Mouse (Mus musculus) midbrain, embryonic 11.5 days (tissue): ENCODE data around the gene Fras1. TPM values are rescaled to one million over a fixed set of nuclear protein-coding genes. Genes with fewer than 3 reads are reported as not detected.

Source experiments
- ATAC-seq: fragments of 200-750 bp; cut with Nextera tagmentation; 2 replicates; pipeline ENCODE4 v1.8.0; 2017; ENCODE audit warnings: moderate TSS enrichment, moderate library complexity; ENCODE audit not compliant: low FRiP score
- DNase-seq: peaks from one replicate; pipeline ENCODE4 v3.0.0; 2015; ENCODE audit warnings: low spot score; ENCODE audit errors: missing footprints
- H3K27ac ChIP-seq: fragments of 300-500 bp; sonication (generic); 2 replicates; pipeline ENCODE4 v1.5.1; 2014; ENCODE audit warnings: low read depth, low read length
- H3K27me3 ChIP-seq: fragments of 300-500 bp; sonication (generic); 2 replicates; pipeline ENCODE4 v1.6.1; 2014; ENCODE audit warnings: mild to moderate bottlenecking, low read length, moderate library complexity, mixed read lengths; ENCODE audit not compliant: control insufficient read depth, insufficient read depth
- H3K36me3 ChIP-seq: fragments of 300-500 bp; sonication (generic); 2 replicates; pipeline ENCODE4 v1.6.1; 2014; ENCODE audit warnings: mild to moderate bottlenecking, low read length, moderate library complexity, mixed read lengths; ENCODE audit not compliant: control insufficient read depth, insufficient read depth
- H3K4me1 ChIP-seq: fragments of 300-500 bp; sonication (generic); 2 replicates; pipeline ENCODE4 v1.6.1; 2014; ENCODE audit warnings: low read length; ENCODE audit not compliant: control insufficient read depth, insufficient read depth
- H3K4me2 ChIP-seq: fragments of 300-500 bp; sonication (generic); 2 replicates; pipeline ENCODE4 v1.6.1; 2014; ENCODE audit warnings: mild to moderate bottlenecking, moderate library complexity
- H3K4me3 ChIP-seq: fragments of 300-500 bp; sonication (generic); 2 replicates; pipeline ENCODE4 v1.5.1; 2014; ENCODE audit warnings: low read depth, low read length
- H3K9ac ChIP-seq: fragments of 300-500 bp; sonication (generic); 2 replicates; pipeline ENCODE4 v1.6.1; 2014; ENCODE audit warnings: low read length
- H3K9me3 ChIP-seq: fragments of 300-500 bp; sonication (generic); 2 replicates; pipeline ENCODE4 v1.6.1; 2016; ENCODE audit warnings: low read length; ENCODE audit not compliant: control insufficient read depth
- WGBS: fragments of 180-500 bp; shearing (Covaris S2); extraction: QIAGEN DNeasy Blood & Tissue Kit; methylation state at CpG from one replicate; pipeline ENCODE4 v1.1.7; 2014; 5-methylcytosine and 5-hydroxymethylcytosine counted together
- polyA plus RNA-seq: library from polyadenylated mRNA; unstranded; fragments of >200 nt; fragmentation: Nextera tagmentation; extraction: Ambion mirVana; gene quantifications from 2 replicates; pipeline ENCODE4 v1.2.1, GENCODE M21; 2014

Gene Fras1
- polyA plus RNA-seq, 1 experiment from 2014 or later: 6.2 TPM

GRCm38 (mm10) chr5:96635146-96635862, 261.5 kb downstream of the Fras1 start:
- no peak overlapping the region for H3K4me2 ChIP-seq
- no peaks in the 10 kb centered on the region for H3K4me1 ChIP-seq
- no peaks in the 10 kb centered on the region for H3K27me3 ChIP-seq
- 78% methylated on average over 17 of the region's 17 CpGs for WGBS
- no peak for DNase-seq
- H3K9me3 ChIP-seq: no peaks in the 10 kb centered on the region
- H3K36me3 ChIP-seq: no peaks in the 10 kb centered on the region
- no peak overlapping the region for H3K4me3 ChIP-seq
- ATAC-seq: no peak
- H3K27ac ChIP-seq: no peak overlapping the region
- H3K9ac ChIP-seq: no peak overlapping the region

- H3K36me3 ChIP-seq: no peaks in the 10 kb centered on the region
- no peaks in the 10 kb centered on the region for H3K27me3 ChIP-seq
- no peak for DNase-seq
- no peak overlapping the region for H3K4me3 ChIP-seq
- no peaks in the 10 kb centered on the region for H3K9me3 ChIP-seq
- no peak for ATAC-seq
- no peaks in the 10 kb centered on the region for H3K4me1 ChIP-seq
- no peak overlapping the region for H3K27ac ChIP-seq
- H3K9ac ChIP-seq: no peak overlapping the region
- 83% methylated on average over 5 of the region's 5 CpGs for WGBS
- no peak overlapping the region for H3K4me2 ChIP-seq
These were observed 262.1 kb downstream of the Fras1 start for GRCm38 (mm10) chr5:96635866-96636265.

GRCm38 (mm10) chr5:96639213-96639910, 265.6 kb downstream of the Fras1 start:
- 87% methylated on average over 6 of the region's 6 CpGs for WGBS
- Histone ChIP-seq H3K27ac (no peak overlapping the region), H3K4me3 (no peak overlapping the region), H3K4me1 (no peaks in the 10 kb centered on the region), H3K36me3 (no peaks in the 10 kb centered on the region), H3K9me3 (no peaks in the 10 kb centered on the region), H3K4me2 (no peak overlapping the region), H3K9ac (no peak overlapping the region), H3K27me3 (no peaks in the 10 kb centered on the region)
- DNase-seq (no peak), ATAC-seq (no peak)

- Histone ChIP-seq H3K9me3 (no peaks in the 10 kb centered on the region), H3K27ac (no peak overlapping the region), H3K9ac (no peak overlapping the region), H3K27me3 (no peaks in the 10 kb centered on the region), H3K36me3 (no peaks in the 10 kb centered on the region), H3K4me2 (no peak overlapping the region), H3K4me1 (no peaks in the 10 kb centered on the region), H3K4me3 (no peak overlapping the region)
- 90% methylated on average over 2 of the region's 2 CpGs for WGBS
- ATAC-seq: no peak
- no peak for DNase-seq
These were observed 267.5 kb downstream of the Fras1 start for GRCm38 (mm10) chr5:96641297-96641696.

- no peaks in the 10 kb centered on the region for H3K9me3 ChIP-seq
- no peak for DNase-seq
- no peaks in the 10 kb centered on the region for H3K27me3 ChIP-seq
- H3K36me3 ChIP-seq: no peaks in the 10 kb centered on the region
- H3K4me2 ChIP-seq: no peak overlapping the region
- H3K4me1 ChIP-seq: no peaks in the 10 kb centered on the region
- H3K4me3 ChIP-seq: no peak overlapping the region
- 81% methylated on average over 4 of the region's 4 CpGs for WGBS
- no peak overlapping the region for H3K9ac ChIP-seq
- no peak overlapping the region for H3K27ac ChIP-seq
- ATAC-seq: no peak
These were observed 301.9 kb downstream of the Fras1 start for GRCm38 (mm10) chr5:96675676-96676075.

- no peaks in the 10 kb centered on the region for H3K9me3 ChIP-seq
- no peak overlapping the region for H3K4me2 ChIP-seq
- 26% methylated on average over 2 of the region's 2 CpGs for WGBS
- no peaks in the 10 kb centered on the region for H3K36me3 ChIP-seq
- H3K27me3 ChIP-seq: no peaks in the 10 kb centered on the region
- DNase-seq: no peak
- H3K4me3 ChIP-seq: no peak overlapping the region
- no peak overlapping the region for H3K9ac ChIP-seq
- no peaks in the 10 kb centered on the region for H3K4me1 ChIP-seq
- ATAC-seq: no peak
- no peak overlapping the region for H3K27ac ChIP-seq
These were observed 303.7 kb downstream of the Fras1 start for GRCm38 (mm10) chr5:96677498-96677897.

- no peaks in the 10 kb centered on the region for H3K27me3 ChIP-seq
- no peak overlapping the region for H3K4me2 ChIP-seq
- ATAC-seq (no peak), DNase-seq (no peak)
- H3K9ac ChIP-seq: no peak overlapping the region
- 50% methylated on average over 3 of the region's 3 CpGs for WGBS
- H3K36me3 ChIP-seq: no peaks in the 10 kb centered on the region
- H3K9me3 ChIP-seq: no peaks in the 10 kb centered on the region
- no peak overlapping the region for H3K4me3 ChIP-seq
- H3K4me1 ChIP-seq: no peaks in the 10 kb centered on the region
- H3K27ac ChIP-seq: no peak overlapping the region
These were observed 307.3 kb downstream of the Fras1 start for GRCm38 (mm10) chr5:96681085-96681484.

GRCm38 (mm10) chr5:96682777-96683176, 309.0 kb downstream of the Fras1 start:
- no peak overlapping the region for H3K27ac ChIP-seq
- no peaks in the 10 kb centered on the region for H3K36me3 ChIP-seq
- no peak for ATAC-seq
- H3K9ac ChIP-seq: no peak overlapping the region
- WGBS: 81% methylated on average over 2 of the region's 2 CpGs
- no peak overlapping the region for H3K4me2 ChIP-seq
- no peaks in the 10 kb centered on the region for H3K9me3 ChIP-seq
- DNase-seq: no peak
- no peaks in the 10 kb centered on the region for H3K27me3 ChIP-seq
- H3K4me1 ChIP-seq: no peaks in the 10 kb centered on the region
- H3K4me3 ChIP-seq: no peak overlapping the region

GRCm38 (mm10) chr5:96688885-96689284, 315.1 kb downstream of the Fras1 start:
- Histone ChIP-seq H3K4me2 (no peak overlapping the region), H3K4me3 (no peak overlapping the region), H3K27ac (no peak overlapping the region), H3K27me3 (no peaks in the 10 kb centered on the region), H3K36me3 (no peaks in the 10 kb centered on the region), H3K4me1 (no peaks in the 10 kb centered on the region), H3K9ac (no peak overlapping the region), H3K9me3 (no peaks in the 10 kb centered on the region)
- DNase-seq (no peak), ATAC-seq (no peak)
- 85% methylated on average over 2 of the region's 2 CpGs for WGBS
